Mouse (Mus musculus) cerebellum, adult 18-20 months (tissue): ENCODE data around the gene Eif2a.
"Not testable (repeated sequence)": the region's sequence is repeated elsewhere in the genome, so short reads cannot be mapped to it uniquely, and the experiment has no call there.

Experiments used
- DNase-seq, 2 experiments: peaks; one replicate each; pipeline ENCODE4 v3.0.0; 2021

Gene Eif2a

GRCm38 (mm10) chr3:58523386-58523785 is 2.2 kb upstream of the Eif2a start:
- DNase-seq = no peak

DNA sequence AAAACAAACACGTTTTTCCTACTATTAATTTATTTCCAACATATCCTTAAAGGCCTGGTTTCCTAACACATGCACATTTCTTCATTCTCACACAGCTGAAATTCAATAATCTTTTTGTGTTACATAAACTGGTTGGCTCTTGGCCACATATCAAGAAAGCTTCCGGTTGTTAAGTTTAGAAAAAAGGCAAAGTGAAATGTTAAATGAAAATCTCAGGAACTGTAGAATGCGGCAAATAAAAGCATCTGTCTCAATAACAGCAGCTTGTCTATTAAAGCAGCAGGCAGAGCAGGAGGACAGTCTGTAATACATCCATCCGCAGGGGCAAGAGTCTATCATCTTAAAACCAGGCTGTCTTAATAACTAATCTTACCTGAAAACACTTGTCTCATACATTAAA is 1.4 kb upstream of the Eif2a start:
- no peak for DNase-seq

DNA sequence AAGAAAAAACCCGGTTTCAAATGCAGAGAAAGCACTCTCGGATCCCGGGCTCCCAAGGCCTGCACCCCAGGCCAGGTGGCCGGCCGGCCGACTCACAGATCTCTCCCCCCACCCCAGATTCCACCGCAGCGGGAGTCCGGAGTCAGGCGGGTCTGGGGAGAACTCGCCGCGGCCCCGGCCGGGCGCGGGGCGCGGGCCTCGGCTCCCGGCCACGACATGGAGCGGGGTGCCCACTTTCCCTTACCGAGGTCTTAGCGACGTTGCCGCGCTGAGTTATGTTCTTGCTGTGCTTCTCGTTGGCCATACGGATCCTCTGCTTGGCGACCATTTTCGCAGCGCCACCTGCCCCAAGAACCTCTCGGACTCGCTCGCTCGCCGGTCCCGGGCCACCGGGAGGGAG is 455 bp upstream of the Eif2a start:
- DNase-seq = peak in 1 of 2 experiments; percentile 55

DNA sequence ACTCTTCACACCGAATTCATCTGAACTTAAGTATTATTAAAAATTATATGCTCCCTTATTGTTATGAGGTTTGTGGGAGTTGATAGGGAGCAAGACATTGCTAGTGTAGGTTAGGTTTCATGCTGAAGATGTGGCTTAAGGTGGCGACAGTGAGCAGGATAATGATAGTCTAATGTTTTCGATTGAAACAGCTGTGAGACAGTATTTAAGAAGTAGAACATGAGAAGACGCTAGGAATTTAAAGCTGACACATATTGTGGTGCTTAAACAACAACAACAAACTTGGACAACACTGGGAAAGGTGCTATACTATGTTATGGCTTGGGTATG is 752 bp downstream of the Eif2a start:
- peak in 1 of 2 experiments; percentile 12 for DNase-seq

DNA sequence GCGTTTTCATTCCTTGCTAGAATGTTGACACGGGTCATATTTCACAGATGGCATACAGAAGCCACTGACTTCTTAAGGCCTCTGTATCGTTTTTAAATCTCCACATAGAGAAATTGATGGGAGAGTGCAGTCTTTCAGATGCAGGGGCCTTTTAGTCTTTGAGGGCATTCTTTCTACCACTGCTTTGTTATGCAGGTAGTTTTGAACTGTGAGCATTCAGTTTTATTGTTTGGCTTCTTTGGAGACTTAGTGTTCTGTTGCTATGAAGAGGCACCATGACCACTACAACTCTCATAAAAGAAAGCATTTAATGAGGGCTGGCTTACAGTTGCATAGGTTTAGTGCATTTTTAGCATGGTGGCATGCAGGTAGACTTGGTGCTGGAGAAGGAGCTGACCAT is 11.0 kb downstream of the Eif2a start:
- no peak for DNase-seq

GRCm38 (mm10) chr3:58552001-58552811 is 26.6 kb downstream of the Eif2a start:
- DNase-seq = no peak

- no peak for DNase-seq
Observed at GRCm38 (mm10) chr3:58556649-58557048, 31.0 kb downstream of the Eif2a start.

- DNase-seq = no peak
Observed at GRCm38 (mm10) chr3:58559887-58560286, 34.3 kb downstream of the Eif2a start.

DNA sequence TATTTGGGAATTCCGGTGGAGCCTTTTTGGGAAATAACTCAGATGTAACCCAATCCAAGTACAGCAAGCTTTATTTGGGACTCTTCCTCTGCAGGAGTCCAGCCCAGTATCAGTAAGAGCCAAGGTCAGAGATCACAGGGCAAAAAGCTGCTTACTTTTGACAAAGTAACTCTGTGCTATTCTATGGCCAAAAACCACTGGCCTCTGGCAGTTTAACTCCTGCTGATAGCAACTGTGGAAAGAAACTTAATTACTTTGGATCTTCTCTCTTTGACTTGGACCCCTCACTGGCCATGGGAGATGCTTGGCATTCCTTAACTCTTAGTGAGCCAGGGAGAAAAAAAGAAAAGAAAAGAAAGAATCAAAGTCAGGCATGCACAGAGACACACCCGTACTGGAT is 35.8 kb downstream of the Eif2a start:
- no peak for DNase-seq

- DNase-seq = no peak
Observed at GRCm38 (mm10) chr3:58570821-58571220, 45.2 kb downstream of the Eif2a start.

DNA sequence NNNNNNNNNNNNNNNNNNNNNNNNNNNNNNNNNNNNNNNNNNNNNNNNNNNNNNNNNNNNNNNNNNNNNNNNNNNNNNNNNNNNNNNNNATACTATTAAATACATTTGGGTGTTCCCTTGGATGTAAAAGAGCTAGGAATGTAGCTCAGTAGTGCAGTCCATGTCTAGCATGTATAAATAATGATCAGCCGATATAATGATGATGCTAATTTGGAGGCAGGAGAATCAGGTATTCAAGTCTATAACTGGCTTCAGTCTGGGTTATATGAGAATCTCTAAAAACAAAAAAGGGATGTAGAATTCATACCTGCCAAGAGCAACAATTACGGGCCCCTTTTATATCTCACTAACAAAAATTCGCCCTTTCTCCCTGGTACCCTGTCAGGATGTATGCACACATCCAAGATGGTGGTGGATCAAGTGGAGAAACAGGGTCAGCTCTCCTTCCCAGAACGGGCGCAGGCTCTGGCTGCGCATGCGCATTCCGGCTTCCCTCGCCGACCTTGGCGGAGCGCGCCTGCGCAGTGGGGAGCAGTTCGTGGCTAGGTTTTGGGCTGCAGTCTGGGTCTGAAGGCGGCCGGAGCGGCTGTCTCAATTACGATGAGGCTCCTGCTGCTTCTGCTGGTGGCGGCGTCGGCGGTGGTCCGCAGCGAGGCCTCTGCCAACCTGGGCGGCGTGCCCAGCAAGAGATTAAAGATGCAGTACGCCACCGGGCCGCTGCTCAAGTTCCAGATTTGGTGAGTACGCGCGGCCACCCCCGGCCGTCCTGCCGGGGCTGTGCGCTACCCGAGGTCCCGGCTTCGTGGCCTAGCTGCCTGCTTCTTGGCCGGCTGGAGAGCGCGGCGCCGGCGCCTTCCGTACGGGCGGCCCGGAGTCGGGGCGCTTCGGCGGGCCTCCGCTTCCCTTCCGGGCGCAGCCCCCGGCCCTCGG is 50.8 kb downstream of the Eif2a start, which contains the start of gene Selenot:
Gene Selenot (plus strand): TSS at position 500 of the 930 bp plus-strand sequence.
- peak; percentile 94 to 99 for DNase-seq

- peak in 1 of 2 experiments; percentile 49 for DNase-seq
Observed at GRCm38 (mm10) chr3:58577067-58577503, 51.5 kb downstream of the Eif2a start.

DNA sequence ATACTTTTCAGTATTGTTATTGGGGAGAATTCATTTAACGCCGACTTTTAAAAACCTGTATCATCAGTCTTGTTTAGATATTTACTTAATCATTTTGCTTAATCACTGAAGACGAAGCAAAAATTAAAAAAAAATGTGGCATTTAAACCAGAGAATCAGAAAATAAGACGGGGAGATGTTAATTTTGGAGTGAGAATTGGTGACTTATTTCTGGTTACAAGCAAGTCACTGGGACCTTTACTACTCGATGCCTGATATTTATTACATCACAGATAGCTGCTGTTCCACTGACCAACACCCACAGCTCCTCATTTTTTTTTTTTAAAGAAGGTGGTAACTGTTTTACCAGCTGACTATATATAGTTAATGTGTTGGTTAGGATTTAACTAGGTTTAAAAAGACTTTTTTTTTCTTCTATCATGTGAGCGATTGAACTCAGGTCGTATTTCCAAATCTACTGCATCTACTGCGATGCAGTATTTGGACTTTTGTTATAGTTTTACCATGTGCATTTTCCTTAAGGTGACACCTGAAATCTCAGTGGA is 52.0 kb downstream of the Eif2a start:
- DNase-seq = no peak

GRCm38 (mm10) chr3:58581530-58581929 is 55.9 kb downstream of the Eif2a start:
- no peak for DNase-seq

GRCm38 (mm10) chr3:58582297-58582696 is 56.7 kb downstream of the Eif2a start:
- no peak for DNase-seq

DNA sequence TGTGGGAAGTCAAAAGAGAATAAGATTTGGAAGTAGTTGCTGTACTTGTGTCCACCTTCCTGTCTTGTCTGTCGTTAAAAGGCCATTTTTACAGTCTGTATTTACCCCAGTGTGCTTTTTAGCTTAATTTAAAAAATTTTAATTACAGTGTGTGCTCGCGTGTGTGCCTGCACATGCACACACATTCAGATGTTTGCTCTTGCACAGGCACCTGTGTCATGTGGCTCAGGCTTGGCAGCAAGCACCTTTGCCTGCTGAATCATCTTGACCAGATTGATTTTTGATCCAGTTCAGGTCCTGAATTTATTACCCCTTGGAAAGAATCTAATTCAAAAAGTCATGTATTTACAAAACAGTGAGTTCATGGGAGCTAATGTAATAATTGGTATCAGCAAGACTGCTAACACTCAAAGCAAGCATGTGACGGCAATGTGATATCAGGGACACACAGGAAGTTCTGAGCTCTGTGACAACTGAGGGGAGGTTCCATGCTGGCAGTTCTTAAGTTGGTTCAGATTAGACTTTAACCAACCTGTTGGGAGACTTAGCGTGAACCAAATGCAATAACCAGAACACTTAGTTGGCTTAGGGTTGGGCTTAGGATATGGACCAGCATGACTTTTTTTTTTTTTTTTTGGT is 57.3 kb downstream of the Eif2a start:
- no peak for DNase-seq

GRCm38 (mm10) chr3:58590544-58590943 is 64.9 kb downstream of the Eif2a start:
- DNase-seq = not testable (repeated sequence)

GRCm38 (mm10) chr3:58592666-58593065 is 67.0 kb downstream of the Eif2a start:
- DNase-seq = not testable (repeated sequence)

GRCm38 (mm10) chr3:58593623-58594022 is 68.0 kb downstream of the Eif2a start:
- DNase-seq = no peak
